Mouse (Mus musculus) layer of hippocampus, adult 11-12 months (tissue): ENCODE data around the gene Lrrc8d.

ENCODE experiments used
- DNase-seq: peaks from one replicate; pipeline ENCODE4 v3.0.0; 2022; ENCODE audit warnings: low spot score

Lrrc8d gene

GRCm38 (mm10) chr5:105699141-105700069, at the start of gene Lrrc8d:
TSS of gene Lrrc8d (plus strand) at chr5:105699969.
- DNase-seq = peak; percentile 90

- no peak for DNase-seq
These were observed 48.9 kb upstream of the Lrrc8d start for GRCm38 (mm10) chr5:105650728-105651479.

DNA sequence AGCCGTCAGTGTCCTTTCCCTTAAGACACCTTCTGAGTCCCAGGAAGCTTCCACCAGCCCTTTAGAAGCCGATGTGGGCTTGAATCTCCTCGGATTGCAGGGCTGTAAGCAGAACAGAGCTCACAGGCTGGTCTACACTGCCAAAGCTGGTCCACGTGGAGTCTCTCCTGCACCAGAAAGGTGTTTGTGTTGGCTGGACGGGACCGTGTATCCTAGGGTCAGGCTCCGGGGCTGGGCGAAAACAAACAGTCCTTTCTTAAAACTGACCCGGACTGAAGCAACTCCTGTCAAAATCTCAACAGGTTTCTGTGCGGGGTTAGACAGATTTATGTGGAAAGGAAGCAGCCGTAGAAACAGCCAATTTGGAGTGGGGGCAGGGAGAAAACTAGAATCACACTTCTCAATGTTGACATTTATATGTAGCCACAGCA, 48.2 kb upstream of the Lrrc8d start:
- DNase-seq = no peak

DNA sequence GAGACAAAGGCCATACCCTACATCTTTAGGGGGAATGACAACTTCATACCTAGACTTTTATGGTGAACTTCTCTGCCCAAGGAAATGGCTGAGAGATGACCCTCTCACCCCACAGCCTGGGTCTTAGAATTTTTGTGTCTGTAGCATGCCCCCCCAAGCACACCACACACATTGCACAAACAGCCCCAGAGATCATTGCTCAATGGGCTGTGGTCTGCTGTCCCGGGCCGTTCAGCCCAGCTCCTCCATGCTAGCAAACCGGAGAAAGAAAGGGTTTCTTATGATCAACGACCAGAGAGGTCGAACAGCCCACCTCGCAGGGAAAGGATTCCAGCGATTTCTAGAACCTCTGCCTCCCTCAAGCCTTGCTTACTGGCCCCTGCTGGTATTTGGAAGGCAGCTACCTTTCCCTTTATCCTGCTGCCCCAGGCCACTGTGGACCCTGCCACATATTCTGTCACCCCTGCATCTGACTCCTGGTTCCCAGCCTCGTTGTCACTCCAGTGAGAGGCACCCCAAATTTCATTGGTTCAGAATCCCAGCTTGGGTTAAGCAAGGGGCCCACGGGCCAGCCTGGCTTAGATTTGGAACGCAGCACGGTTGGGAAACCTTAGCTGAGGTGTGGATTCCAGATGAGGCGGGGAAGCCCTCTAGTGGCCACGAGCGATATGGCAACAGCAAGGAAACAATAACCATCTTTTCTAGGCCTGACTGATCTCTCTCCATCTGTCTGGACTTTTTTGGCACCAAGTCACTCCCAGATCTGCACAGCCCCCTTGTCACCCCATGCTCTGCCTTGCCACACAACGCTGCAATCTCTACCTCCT, 45.3 kb upstream of the Lrrc8d start:
- DNase-seq = peak; percentile 88

GRCm38 (mm10) chr5:105655100-105655734, 44.6 kb upstream of the Lrrc8d start:
- no peak for DNase-seq

DNA sequence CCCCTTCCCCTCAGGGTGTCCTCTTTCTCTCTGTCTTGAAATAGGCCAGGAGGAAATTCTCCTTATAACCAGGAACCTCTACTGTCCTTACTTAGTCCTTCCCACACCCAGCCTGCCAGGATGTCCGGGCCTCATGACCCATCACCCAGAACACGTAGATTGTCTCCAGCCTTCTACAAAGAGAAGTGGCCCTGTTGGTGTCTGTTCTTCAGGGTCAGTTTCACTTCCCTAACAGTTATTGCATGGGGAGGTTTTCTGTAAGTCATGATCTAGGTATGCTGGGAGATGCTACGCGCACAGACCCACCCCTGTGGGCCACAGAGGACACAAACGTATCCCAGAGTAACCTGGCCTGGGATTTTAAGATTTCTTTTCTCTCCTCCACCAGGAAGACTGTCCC, 37.9 kb upstream of the Lrrc8d start:
- DNase-seq = no peak

- no peak for DNase-seq
These were observed 32.8 kb upstream of the Lrrc8d start for GRCm38 (mm10) chr5:105666930-105667329.

DNA sequence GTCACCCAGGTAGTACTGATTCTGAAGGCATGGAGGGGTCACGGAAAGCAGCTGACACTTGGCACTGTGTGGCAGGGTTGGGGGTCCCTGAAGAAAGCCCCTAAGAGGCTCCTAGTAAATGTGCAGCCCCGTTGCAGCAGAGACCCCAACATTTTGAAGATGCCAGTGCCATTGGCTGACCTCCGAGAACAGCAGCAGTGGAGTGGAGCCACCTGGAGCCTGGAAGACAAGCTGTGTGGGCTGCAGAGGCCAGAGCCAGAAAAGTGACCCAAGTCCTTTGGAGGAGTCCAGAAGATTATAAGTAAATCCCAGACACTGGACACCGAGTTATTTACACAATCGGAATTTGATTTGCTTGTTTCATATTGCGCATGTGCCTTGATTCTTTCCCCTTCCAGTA, 32.4 kb upstream of the Lrrc8d start:
- DNase-seq = no peak

DNA sequence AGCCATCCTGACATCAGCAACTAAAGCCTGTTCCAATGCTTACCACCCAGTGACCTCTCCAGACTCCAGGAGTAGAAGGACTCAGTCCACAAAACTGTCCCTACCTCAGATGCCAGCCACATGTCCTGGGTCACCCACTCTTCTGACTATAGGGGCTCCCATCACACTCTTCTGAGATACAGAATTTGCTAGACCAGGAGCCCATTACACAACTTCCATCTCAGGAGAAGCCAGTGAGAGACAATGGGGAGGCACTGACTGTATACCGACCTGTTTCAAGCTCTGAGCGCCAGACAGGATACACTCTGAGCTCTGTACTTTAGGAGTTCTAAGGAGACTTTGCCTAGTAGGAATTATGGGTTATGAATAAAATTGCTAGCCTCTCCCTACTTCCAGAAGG, 30.7 kb upstream of the Lrrc8d start:
- DNase-seq = no peak

GRCm38 (mm10) chr5:105669508-105670353, 30.0 kb upstream of the Lrrc8d start:
- DNase-seq = peak; percentile 38

DNA sequence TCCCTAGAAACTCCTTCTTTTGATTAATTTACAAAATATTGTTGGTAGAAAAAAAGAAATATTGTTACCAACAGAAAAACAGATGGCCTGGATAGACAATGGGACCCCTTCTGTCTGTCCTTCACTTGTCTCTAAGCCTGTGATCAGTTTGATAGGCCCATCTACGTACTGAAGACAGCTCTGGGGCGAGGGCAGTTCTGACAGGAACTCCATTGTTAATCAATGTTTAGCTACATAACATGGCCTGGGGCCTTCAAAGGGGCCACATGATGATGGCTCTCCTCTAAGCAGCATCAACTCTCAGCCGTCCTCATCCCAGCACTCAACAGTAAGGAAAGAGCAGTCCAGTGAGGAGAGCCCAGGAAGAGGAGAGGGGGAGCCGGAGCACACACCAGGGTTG, 27.4 kb upstream of the Lrrc8d start:
- DNase-seq = no peak

- no peak for DNase-seq
These were observed 24.3 kb upstream of the Lrrc8d start for GRCm38 (mm10) chr5:105675511-105675910.

DNA sequence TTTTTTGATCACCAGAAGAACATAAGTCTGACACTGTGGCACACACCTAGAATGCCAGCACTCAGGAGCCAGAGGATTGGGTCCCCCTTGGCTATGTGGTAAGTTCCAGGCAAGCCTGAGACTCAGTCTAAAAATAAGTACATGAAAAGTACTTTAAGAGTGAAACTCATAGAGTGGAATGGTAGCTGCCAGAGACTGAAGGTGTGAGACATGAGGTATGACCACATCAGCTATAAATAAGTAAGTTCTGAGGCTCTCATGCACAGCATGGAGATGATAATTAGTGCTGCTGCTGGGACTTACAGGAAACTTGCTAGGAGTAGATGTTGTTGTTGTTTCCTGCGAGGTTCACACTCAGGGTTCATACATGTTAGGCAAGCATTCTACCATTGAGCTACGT, 22.7 kb upstream of the Lrrc8d start:
- DNase-seq = no peak

DNA sequence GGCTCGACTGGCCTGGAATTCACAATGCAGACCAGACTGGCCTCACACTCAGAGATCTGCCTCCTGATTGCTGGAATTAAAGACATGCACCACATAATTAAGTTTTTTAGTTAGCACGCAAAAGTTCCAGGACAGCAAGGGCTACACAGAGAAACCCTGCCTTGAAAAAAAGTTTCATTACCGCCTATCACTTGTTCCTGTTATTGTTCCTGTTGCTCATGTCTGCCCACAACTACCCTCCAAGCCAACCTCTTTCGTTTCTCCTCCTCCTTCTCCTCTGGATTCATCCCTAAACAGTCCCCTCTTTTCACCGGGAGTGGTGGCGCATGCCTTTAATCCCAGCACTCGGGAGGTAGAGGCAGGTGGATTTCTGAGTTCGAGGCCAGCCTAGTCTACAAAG, 21.5 kb upstream of the Lrrc8d start:
- no peak for DNase-seq

DNA sequence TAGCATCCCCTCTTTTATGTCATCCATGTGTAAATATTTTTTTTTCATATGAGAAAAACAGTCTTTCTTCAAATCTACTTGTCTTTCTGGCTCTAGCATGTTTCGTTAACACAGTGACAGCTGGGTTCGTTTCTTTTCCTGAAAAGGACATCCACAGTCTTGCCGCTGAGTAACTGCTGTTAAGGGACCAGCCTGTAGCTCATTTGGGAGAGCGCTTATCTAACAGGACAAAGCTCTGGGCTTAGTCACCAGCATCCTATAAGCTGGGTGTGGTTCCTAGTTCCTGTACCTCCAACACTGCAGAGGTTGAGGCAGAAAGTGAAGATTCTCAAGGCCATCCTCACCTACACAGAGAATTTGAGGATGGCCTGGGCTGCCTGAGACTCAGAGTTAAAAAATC, 20.5 kb upstream of the Lrrc8d start:
- no peak for DNase-seq

GRCm38 (mm10) chr5:105679921-105680843, 19.6 kb upstream of the Lrrc8d start:
- no peak for DNase-seq

DNA sequence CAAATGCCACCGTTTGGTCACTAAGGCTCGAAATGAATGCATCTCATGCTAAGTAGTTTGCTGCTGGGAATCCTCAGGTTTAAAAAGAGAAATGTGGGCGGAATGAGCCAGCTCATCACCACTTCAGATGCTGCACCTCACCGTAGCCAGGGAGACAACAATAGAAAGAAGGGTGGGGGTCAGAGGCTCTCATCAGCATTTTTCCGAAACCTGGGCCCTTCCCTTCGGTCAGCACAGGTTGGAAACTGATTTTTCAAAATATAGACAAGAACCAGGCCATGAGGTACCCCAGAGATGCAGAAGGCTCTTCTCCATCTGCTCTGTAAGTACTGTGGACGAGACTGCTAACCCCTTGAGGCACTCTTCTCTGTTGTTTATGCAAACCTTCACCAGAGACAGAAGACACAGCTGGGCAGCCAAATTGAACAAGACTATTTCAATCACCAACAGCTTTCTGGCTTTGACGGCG, 17.6 kb upstream of the Lrrc8d start:
- DNase-seq = no peak

DNA sequence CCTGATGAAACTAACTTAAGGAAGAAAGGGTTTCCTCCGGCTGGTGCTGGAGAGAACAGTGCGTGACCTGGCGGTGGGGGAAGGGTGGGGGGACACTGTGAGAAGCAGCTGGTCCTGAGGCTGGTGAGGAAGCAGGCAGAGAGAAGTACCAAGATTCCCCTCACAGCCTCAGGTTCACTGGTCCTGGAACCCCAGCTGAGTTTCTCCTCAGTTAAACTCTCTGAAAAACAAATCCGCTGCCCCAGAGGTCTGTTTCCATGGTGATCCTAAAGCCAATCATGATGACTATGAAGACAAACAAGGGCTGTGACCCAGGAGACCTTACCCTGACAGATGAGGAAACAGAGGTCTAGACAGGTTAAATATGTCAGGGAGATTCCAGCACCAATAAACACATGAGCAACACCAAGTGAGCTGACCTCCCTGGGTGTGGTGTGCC, 15.8 kb upstream of the Lrrc8d start:
- DNase-seq = no peak

DNA sequence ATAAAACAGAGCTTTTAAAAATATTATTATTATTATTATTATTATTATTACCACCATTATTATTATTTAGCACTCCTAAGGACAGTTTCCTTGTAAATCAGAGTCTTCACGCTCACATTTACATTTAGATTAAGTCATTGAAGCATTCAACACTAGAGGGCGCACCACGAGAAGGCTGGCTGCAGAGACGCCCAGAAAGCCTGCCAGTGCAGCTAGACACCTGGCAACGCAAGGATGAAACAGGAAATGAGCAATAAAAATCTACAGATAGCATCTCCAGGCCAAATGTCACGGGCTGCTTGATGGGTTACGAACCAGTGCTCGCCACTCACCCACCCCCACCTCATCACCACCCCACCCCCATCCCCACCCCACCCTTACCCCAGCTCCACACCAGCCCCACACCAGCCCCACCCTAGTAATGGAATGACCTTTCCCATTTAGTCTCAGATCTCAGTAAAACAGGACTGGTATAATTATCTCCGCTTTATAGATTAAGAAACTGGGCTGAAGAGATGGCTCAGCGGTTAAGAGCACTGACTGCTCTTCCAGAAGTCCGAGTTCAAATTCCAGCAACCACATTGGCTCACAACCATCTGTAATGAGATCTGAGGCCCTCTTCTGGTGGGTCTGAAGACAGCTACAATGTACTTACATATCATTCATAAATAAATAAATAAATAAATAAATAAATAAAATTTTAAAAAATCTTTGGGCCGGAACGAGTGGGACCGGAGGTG, 14.7 kb upstream of the Lrrc8d start:
- peak; percentile 87 for DNase-seq
